Mouse (Mus musculus): ENCODE measurements around the gene Swap70.

GRCm38 (mm10) chr7:110229967-110230366 lies 8.5 kb downstream of the Swap70 start:
- TF ChIP-seq CTCF (IDR thresholded peaks at IDR 0.05) (no peak), EP300 (IDR thresholded peaks at IDR 0.05) (no peak)

All from lung, postnatal 0 days (tissue).